Mouse (Mus musculus) stomach, embryonic 14.5 days (tissue): Measurements from ENCODE around the gene Nfkb2. TPM values are rescaled to one million over a fixed set of nuclear protein-coding genes. Genes with fewer than 3 reads are reported as not detected.

ENCODE experiments used
- microRNA counts: library from miRNA; unstranded; fragments of <30 nt; microRNA quantifications from one replicate; lab custom pipeline; 2016
- microRNA-seq: library from miRNA; unstranded; fragments of <30 nt; microRNA quantifications from one replicate; pipeline ENCODE4, GENCODE M21; 2016
- polyA plus RNA-seq: library from polyadenylated mRNA; unstranded; fragments of >200 nt; fragmentation: Nextera tagmentation; extraction: Ambion mirVana; gene quantifications from 2 replicates; pipeline ENCODE4 v1.2.1, GENCODE M21; 2014

Gene Nfkb2
- polyA plus RNA-seq, 1 experiment from 2014 or later, result 10.1 TPM

MicroRNAs within 50 kb of the gene (microRNA counts, 519-probe panel; counts per million panel counts)
- 2,820 counts per million, percentile 49 among the panel's probes with 10 or more counts for microRNA mmu-miR-146b (lab: Ali Mortazavi, UCI)

Small RNA genes lying within 50 kb of the gene (microRNA-seq; reads per million reads assigned to microRNA genes)
- not detected for gene Mir146b

Other genes starting within 250 kb of the Nfkb2 start
- gene Nolc1, start 228.5 kb upstream of the Nfkb2 start, polyA plus RNA-seq, result 79.7 and 92.8 TPM in 2 replicates
- gene Elovl3, start 172.4 kb upstream of the Nfkb2 start, polyA plus RNA-seq, result not detected in 2 replicates
- gene Pitx3, start 156.0 kb upstream of the Nfkb2 start, polyA plus RNA-seq, result not detected in 2 replicates
- 56.6 and 63.7 TPM in 2 replicates for gene Gbf1, start 151.8 kb upstream of the Nfkb2 start, polyA plus RNA-seq
- 41.9 and 44.3 TPM in 2 replicates for gene Psd, start 22.8 kb downstream of the Nfkb2 start, polyA plus RNA-seq
- gene Fbxl15, start 23.9 kb downstream of the Nfkb2 start, polyA plus RNA-seq, result 13.7 and 16.1 TPM in 2 replicates
- gene Cuedc2, start 34.4 kb downstream of the Nfkb2 start, polyA plus RNA-seq, result 151 and 169 TPM in 2 replicates
- 10.8 and 11.4 TPM in 2 replicates for gene Mfsd13a, start 36.8 kb downstream of the Nfkb2 start, polyA plus RNA-seq
- gene 2310034G01Rik, start 46.0 kb downstream of the Nfkb2 start, polyA plus RNA-seq, result 1.6 and 2.1 TPM in 2 replicates
- gene Actr1a, start 91.4 kb downstream of the Nfkb2 start, polyA plus RNA-seq, result 141 and 142 TPM in 2 replicates
- gene Sufu, start 92.6 kb downstream of the Nfkb2 start, polyA plus RNA-seq, result 31.5 and 35.4 TPM in 2 replicates
- 22.3 and 23.5 TPM in 2 replicates for gene Trim8, start 197.4 kb downstream of the Nfkb2 start, polyA plus RNA-seq